Mouse (Mus musculus) heart, embryonic 13.5 days (tissue): ENCODE measurements at regions not wholly inside any gene's neighbourhood (a gene's known extent, or its start where the extent isn't known, plus 50 kb on each side); places are given as distances from the start of the nearest gene placed in this dataset.

Experiments
- ATAC-seq: fragments of 200-750 bp; cut with Nextera tagmentation; 2 replicates; pipeline ENCODE4 v1.8.0; 2017; ENCODE audit warnings: moderate TSS enrichment; ENCODE audit not compliant: insufficient number of reproducible peaks, low FRiP score, low TSS enrichment; ENCODE audit errors: extremely low read depth
- H3K27ac ChIP-seq: fragments of 300-500 bp; sonication (generic); replicated peaks from 2 replicates; pipeline ENCODE4 v1.5.1; 2015; ENCODE audit warnings: moderate library complexity, mild to moderate bottlenecking, inconsistent platforms
- H3K27me3 ChIP-seq: fragments of 300-500 bp; sonication (generic); replicated peaks from 2 replicates; pipeline ENCODE4 v1.6.1; 2015; ENCODE audit warnings: mild to moderate bottlenecking, inconsistent platforms
- H3K36me3 ChIP-seq: fragments of 300-500 bp; sonication (generic); 2 replicates; pipeline ENCODE4 v1.6.1; 2015; ENCODE audit warnings: mild to moderate bottlenecking, inconsistent platforms
- H3K4me1 ChIP-seq: fragments of 300-500 bp; sonication (generic); 2 replicates; pipeline ENCODE4 v1.6.1; 2015; ENCODE audit warnings: inconsistent platforms
- H3K4me2 ChIP-seq: fragments of 300-500 bp; sonication (generic); 2 replicates; pipeline ENCODE4 v1.6.1; 2015; ENCODE audit warnings: inconsistent platforms, mild to moderate bottlenecking, moderate library complexity
- H3K4me3 ChIP-seq: fragments of 300-500 bp; sonication (generic); 2 replicates; pipeline ENCODE4 v1.5.1; 2015; ENCODE audit warnings: moderate library complexity, mild to moderate bottlenecking, inconsistent platforms
- H3K9ac ChIP-seq: fragments of 300-500 bp; sonication (generic); 2 replicates; pipeline ENCODE4 v1.6.1; 2015; ENCODE audit warnings: inconsistent platforms, mild to moderate bottlenecking, moderate library complexity
- H3K9me3 ChIP-seq: fragments of 300-500 bp; sonication (generic); 2 replicates; pipeline ENCODE4 v1.6.1; 2016; ENCODE audit warnings: inconsistent platforms
- WGBS: fragments of 180-500 bp; shearing (Covaris S2); methylation state at CpG from one replicate; pipeline ENCODE4 v1.1.7; 2015; ENCODE audit warnings: mixed read lengths; 5-methylcytosine and 5-hydroxymethylcytosine counted together

GRCm38 (mm10) chr1:159034952-159035351, 54.7 kb upstream of the Pappa2 start:
- H3K27me3 ChIP-seq = no peaks in the 10 kb centered on the region
- H3K27ac ChIP-seq = no peak overlapping the region
- no peaks in the 10 kb centered on the region for H3K9me3 ChIP-seq
- H3K36me3 ChIP-seq = no peaks in the 10 kb centered on the region
- no peak overlapping the region for H3K9ac ChIP-seq
- no peak overlapping the region for H3K4me2 ChIP-seq
- H3K4me1 ChIP-seq = no peaks in the 10 kb centered on the region
- no peak overlapping the region for H3K4me3 ChIP-seq
- ATAC-seq = no peak
- 45% methylated on average over 2 of the region's 2 CpGs for WGBS

- Histone ChIP-seq H3K27me3 (no peaks in the 10 kb centered on the region), H3K36me3 (no peaks in the 10 kb centered on the region), H3K9ac (no peak overlapping the region), H3K4me1 (no peaks in the 10 kb centered on the region), H3K9me3 (no peaks in the 10 kb centered on the region), H3K4me2 (no peak overlapping the region), H3K27ac (no peak overlapping the region), H3K4me3 (no peak overlapping the region)
- no peak for ATAC-seq
- 67% methylated on average over 6 of the region's 6 CpGs for WGBS
These were observed 56.1 kb upstream of the Pappa2 start for GRCm38 (mm10) chr1:159036371-159036770.

GRCm38 (mm10) chr1:159045870-159046385, 65.6 kb upstream of the Pappa2 start:
- H3K9ac ChIP-seq = no peak overlapping the region
- H3K27me3 ChIP-seq = no peaks in the 10 kb centered on the region
- no peak overlapping the region for H3K4me3 ChIP-seq
- H3K4me1 ChIP-seq = no peaks in the 10 kb centered on the region
- H3K9me3 ChIP-seq = no peaks in the 10 kb centered on the region
- no peak for ATAC-seq
- H3K27ac ChIP-seq = no peak overlapping the region
- WGBS = 63% methylated on average over 4 of the region's 4 CpGs
- no peak overlapping the region for H3K4me2 ChIP-seq
- no peaks in the 10 kb centered on the region for H3K36me3 ChIP-seq

- ATAC-seq = 0 out of 2 replicates have a peak, but pooled peaks have one; percentile 31
- H3K9ac ChIP-seq = no peak overlapping the region
- no peak overlapping the region for H3K4me3 ChIP-seq
- WGBS = 28% methylated on average over 1 of the region's 1 CpGs
- no peak overlapping the region for H3K4me2 ChIP-seq
- no peak overlapping the region for H3K27ac ChIP-seq
- no peaks in the 10 kb centered on the region for H3K36me3 ChIP-seq
- H3K27me3 ChIP-seq = no peaks in the 10 kb centered on the region
- no peaks in the 10 kb centered on the region for H3K4me1 ChIP-seq
- H3K9me3 ChIP-seq = no peaks in the 10 kb centered on the region
These were observed 84.7 kb upstream of the Pappa2 start for GRCm38 (mm10) chr1:159065024-159065423.

- Histone ChIP-seq H3K27me3 (no peaks in the 10 kb centered on the region), H3K27ac (no peak overlapping the region), H3K36me3 (no peaks in the 10 kb centered on the region), H3K4me3 (no peak overlapping the region), H3K9ac (no peak overlapping the region), H3K9me3 (no peaks in the 10 kb centered on the region), H3K4me1 (no peaks in the 10 kb centered on the region), H3K4me2 (no peak overlapping the region)
- WGBS = 46% methylated on average over 2 of the region's 2 CpGs
- no peak for ATAC-seq
These were observed 118.9 kb upstream of the Pappa2 start for GRCm38 (mm10) chr1:159099205-159099604.

GRCm38 (mm10) chr1:159122201-159122600, 109.9 kb upstream of the Cop1 start:
- H3K4me1 ChIP-seq = no peaks in the 10 kb centered on the region
- no peaks in the 10 kb centered on the region for H3K9me3 ChIP-seq
- H3K36me3 ChIP-seq = no peaks in the 10 kb centered on the region
- H3K27ac ChIP-seq = no peak overlapping the region
- no peak overlapping the region for H3K9ac ChIP-seq
- 58% methylated on average over 3 of the region's 3 CpGs for WGBS
- no peak overlapping the region for H3K4me3 ChIP-seq
- no peaks in the 10 kb centered on the region for H3K27me3 ChIP-seq
- no peak for ATAC-seq
- H3K4me2 ChIP-seq = no peak overlapping the region

GRCm38 (mm10) chr1:159124874-159125273, 107.2 kb upstream of the Cop1 start:
- H3K36me3 ChIP-seq = no peaks in the 10 kb centered on the region
- H3K4me2 ChIP-seq = no peak overlapping the region
- H3K9ac ChIP-seq = no peak overlapping the region
- no peaks in the 10 kb centered on the region for H3K9me3 ChIP-seq
- H3K27ac ChIP-seq = no peak overlapping the region
- H3K4me3 ChIP-seq = no peak overlapping the region
- H3K27me3 ChIP-seq = no peaks in the 10 kb centered on the region
- ATAC-seq = no peak
- no peaks in the 10 kb centered on the region for H3K4me1 ChIP-seq

GRCm38 (mm10) chr1:159135301-159135700, 96.8 kb upstream of the Cop1 start:
- 8% methylated on average over 10 of the region's 10 CpGs for WGBS
- Histone ChIP-seq H3K4me3 (peak overlapping the region; percentile 25), H3K9me3 (0 out of 2 replicates have a peak, but pooled peaks cover 3% of the 10 kb centered on the region), H3K9ac (no peak overlapping the region), H3K4me1 (0 out of 2 replicates have a peak, but pooled peaks cover 2% of the 10 kb centered on the region), H3K27ac (no peak overlapping the region), H3K36me3 (no peaks in the 10 kb centered on the region), H3K4me2 (peak overlapping the region; percentile 55), H3K27me3 (no peaks in the 10 kb centered on the region)
- ATAC-seq = no peak

- Histone ChIP-seq H3K27ac (no peak overlapping the region), H3K9ac (no peak overlapping the region), H3K27me3 (no peaks in the 10 kb centered on the region), H3K9me3 (no peaks in the 10 kb centered on the region), H3K4me1 (peaks cover 4% of the 10 kb centered on the region), H3K4me2 (no peak overlapping the region), H3K36me3 (no peaks in the 10 kb centered on the region), H3K4me3 (no peak overlapping the region)
- ATAC-seq = no peak
- 88% methylated on average over 8 of the region's 8 CpGs for WGBS
These were observed 84.2 kb upstream of the Cop1 start for GRCm38 (mm10) chr1:159147788-159148497.

- H3K9me3 ChIP-seq = no peaks in the 10 kb centered on the region
- H3K27ac ChIP-seq = no peak overlapping the region
- H3K9ac ChIP-seq = no peak overlapping the region
- peaks cover 4% of the 10 kb centered on the region for H3K4me1 ChIP-seq
- ATAC-seq = no peak
- H3K4me2 ChIP-seq = no peak overlapping the region
- no peaks in the 10 kb centered on the region for H3K27me3 ChIP-seq
- no peaks in the 10 kb centered on the region for H3K36me3 ChIP-seq
- WGBS = 78% methylated on average over 9 of the region's 9 CpGs
- no peak overlapping the region for H3K4me3 ChIP-seq
These were observed 83.5 kb upstream of the Cop1 start for GRCm38 (mm10) chr1:159148498-159149187.

- WGBS = 71% methylated on average over 6 of the region's 6 CpGs
- Histone ChIP-seq H3K9ac (no peak overlapping the region), H3K36me3 (no peaks in the 10 kb centered on the region), H3K9me3 (no peaks in the 10 kb centered on the region), H3K4me1 (peaks cover 4% of the 10 kb centered on the region), H3K4me2 (no peak overlapping the region), H3K27ac (no peak overlapping the region), H3K27me3 (no peaks in the 10 kb centered on the region), H3K4me3 (no peak overlapping the region)
- ATAC-seq = no peak
These were observed 82.9 kb upstream of the Cop1 start for GRCm38 (mm10) chr1:159149207-159149606.

- Histone ChIP-seq H3K4me1 (peaks cover 4% of the 10 kb centered on the region), H3K9me3 (no peaks in the 10 kb centered on the region), H3K36me3 (no peaks in the 10 kb centered on the region), H3K27me3 (no peaks in the 10 kb centered on the region), H3K27ac (no peak overlapping the region), H3K9ac (no peak overlapping the region), H3K4me2 (no peak overlapping the region), H3K4me3 (no peak overlapping the region)
- ATAC-seq = no peak
- 46% methylated on average over 5 of the region's 6 CpGs for WGBS
These were observed 82.4 kb upstream of the Cop1 start for GRCm38 (mm10) chr1:159149721-159150120.
